Mouse (Mus musculus): ENCODE measurements around the gene Slc23a2.

Gene Slc23a2

GRCm38 (mm10) chr2:132144971-132145691 lies at the start of gene Slc23a2:
TSS of gene Slc23a2 (minus strand) at chr2:132145108.
- TF ChIP-seq GATA4 (IDR thresholded peaks at IDR 0.05; ENCODE audit: insufficient replicate concordance, low read length) = no peak

GRCm38 (mm10) chr2:132190602-132191161 lies 45.8 kb upstream of the Slc23a2 start:
- no peak for TF ChIP-seq GATA4 (IDR thresholded peaks at IDR 0.05; ENCODE audit: insufficient replicate concordance, low read length)

- no peak for TF ChIP-seq GATA4 (IDR thresholded peaks at IDR 0.05; ENCODE audit: insufficient replicate concordance, low read length)
These were observed 39.0 kb upstream of the Slc23a2 start for GRCm38 (mm10) chr2:132183874-132184273.

- no peak for TF ChIP-seq GATA4 (IDR thresholded peaks at IDR 0.05; ENCODE audit: insufficient replicate concordance, low read length)
These were observed 35.7 kb upstream of the Slc23a2 start for GRCm38 (mm10) chr2:132180463-132181205.

- TF ChIP-seq GATA4 (IDR thresholded peaks at IDR 0.05; ENCODE audit: insufficient replicate concordance, low read length) = no peak
These were observed 34.5 kb upstream of the Slc23a2 start for GRCm38 (mm10) chr2:132179371-132179770.

- TF ChIP-seq GATA4 (IDR thresholded peaks at IDR 0.05; ENCODE audit: insufficient replicate concordance, low read length) = no peak
These were observed 32.5 kb upstream of the Slc23a2 start for GRCm38 (mm10) chr2:132177406-132177805.

GRCm38 (mm10) chr2:132176289-132176848 lies 31.5 kb upstream of the Slc23a2 start:
- TF ChIP-seq GATA4 (IDR thresholded peaks at IDR 0.05; ENCODE audit: insufficient replicate concordance, low read length) = no peak

- TF ChIP-seq GATA4 (IDR thresholded peaks at IDR 0.05; ENCODE audit: insufficient replicate concordance, low read length) = no peak
These were observed 29.1 kb upstream of the Slc23a2 start for GRCm38 (mm10) chr2:132174048-132174447.

GRCm38 (mm10) chr2:132171939-132172338 lies 27.0 kb upstream of the Slc23a2 start:
- no peak for TF ChIP-seq GATA4 (IDR thresholded peaks at IDR 0.05; ENCODE audit: insufficient replicate concordance, low read length)

- TF ChIP-seq GATA4 (IDR thresholded peaks at IDR 0.05; ENCODE audit: insufficient replicate concordance, low read length) = no peak
These were observed 24.2 kb upstream of the Slc23a2 start for GRCm38 (mm10) chr2:132169150-132169549.

GRCm38 (mm10) chr2:132163626-132164025 lies 18.7 kb upstream of the Slc23a2 start:
- TF ChIP-seq GATA4 (IDR thresholded peaks at IDR 0.05; ENCODE audit: insufficient replicate concordance, low read length) = no peak

- no peak for TF ChIP-seq GATA4 (IDR thresholded peaks at IDR 0.05; ENCODE audit: insufficient replicate concordance, low read length)
These were observed 12.6 kb upstream of the Slc23a2 start for GRCm38 (mm10) chr2:132157482-132157881.

- no peak for TF ChIP-seq GATA4 (IDR thresholded peaks at IDR 0.05; ENCODE audit: insufficient replicate concordance, low read length)
These were observed 7.8 kb upstream of the Slc23a2 start for GRCm38 (mm10) chr2:132152670-132153069.

GRCm38 (mm10) chr2:132151592-132151991 lies 6.7 kb upstream of the Slc23a2 start:
- no peak for TF ChIP-seq GATA4 (IDR thresholded peaks at IDR 0.05; ENCODE audit: insufficient replicate concordance, low read length)

GRCm38 (mm10) chr2:132150926-132151325 lies 6.0 kb upstream of the Slc23a2 start:
- no peak for TF ChIP-seq GATA4 (IDR thresholded peaks at IDR 0.05; ENCODE audit: insufficient replicate concordance, low read length)

- TF ChIP-seq GATA4 (IDR thresholded peaks at IDR 0.05; ENCODE audit: insufficient replicate concordance, low read length) = no peak
These were observed 1.6 kb upstream of the Slc23a2 start for GRCm38 (mm10) chr2:132146502-132146901.

Data from liver, adult (tissue).